Mouse (Mus musculus): ENCODE results near the gene Slc12a1.

DNA sequence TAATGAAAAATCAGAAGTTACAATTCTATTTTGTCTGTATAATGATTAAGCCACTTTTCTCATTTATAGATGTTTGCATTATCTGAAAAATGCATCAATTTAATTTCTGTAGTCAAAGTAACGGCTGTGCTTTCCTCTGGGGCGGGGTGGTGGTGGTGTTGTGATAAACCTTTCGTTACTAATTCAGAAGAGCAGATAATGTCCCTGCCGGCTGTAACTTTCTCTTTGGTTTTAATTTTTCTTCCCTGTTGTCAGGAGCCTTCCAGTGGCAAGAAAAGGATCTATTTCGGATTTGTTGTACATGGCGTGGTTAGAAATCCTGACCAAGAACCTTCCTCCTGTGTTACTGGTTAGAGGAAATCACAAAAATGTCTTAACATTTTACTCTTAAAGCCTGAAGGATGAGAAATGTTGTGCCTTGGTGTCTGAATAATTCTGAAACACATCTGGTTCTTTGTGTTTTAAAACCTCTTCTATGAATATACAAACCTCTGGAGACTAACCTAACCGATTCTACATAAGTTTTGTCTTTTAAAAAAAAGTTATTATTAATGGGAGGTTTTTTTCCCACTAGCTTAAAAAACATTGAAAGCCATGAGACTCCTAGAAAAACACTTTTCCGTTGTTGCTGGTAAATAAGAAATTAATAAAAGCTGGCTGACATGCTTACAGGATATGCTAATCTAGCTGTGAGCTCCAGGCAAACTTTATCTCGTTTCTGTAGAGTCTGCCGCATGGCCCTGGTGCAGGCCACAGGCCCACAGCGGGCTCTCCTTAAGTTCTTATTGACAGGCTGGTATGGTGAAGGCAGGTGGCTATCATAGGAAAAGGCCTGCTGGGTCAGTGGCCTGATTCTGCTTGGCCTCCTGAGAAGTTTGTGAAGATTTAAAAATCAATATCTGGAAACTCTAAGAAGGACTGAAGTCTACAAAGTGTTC lies 76.4 kb downstream of the Slc12a1 start:
- TF ChIP-seq CTCF (IDR thresholded peaks at IDR 0.05; ENCODE audit: low read depth) (no peak), EP300 (IDR thresholded peaks at IDR 0.05; ENCODE audit: low read depth) (no peak)
